In the genomic region with DNA sequence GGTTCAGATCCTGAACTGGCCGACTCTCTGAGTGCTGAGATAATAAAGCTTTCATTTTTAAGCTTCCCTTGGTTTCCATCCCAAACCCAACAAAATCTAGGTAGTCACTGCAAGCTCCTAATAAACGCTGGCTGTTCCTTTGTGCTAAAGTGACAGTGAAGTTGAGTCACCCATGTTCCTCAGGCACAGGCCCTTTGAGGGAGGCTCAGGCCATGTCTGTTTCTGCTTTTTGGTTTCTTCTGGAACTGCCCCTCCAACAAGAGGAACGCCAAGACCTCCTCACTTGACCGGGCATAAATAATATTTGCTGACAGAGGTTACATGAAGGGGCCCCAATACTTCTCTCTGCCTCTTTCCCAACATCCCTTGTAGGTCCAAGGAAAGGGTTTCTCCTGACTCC, we compare ENCODE assay signal across 16 mouse cellular contexts. TPM values are rescaled to one million over a fixed set of nuclear protein-coding genes. Genes with fewer than 3 reads are reported as not detected.
"Had no signal": no experiment of that assay in that cellular context is flagged by ENCODE, and none has a peak within 500 bp of the region (broad histone marks: within the 10 kb centered on the region; RNA-seq: fewer than 3 reads in every experiment).

No protein-coding gene starts in this region.

- H3K9ac ChIP-seq: kidney, embryonic 15.5 days; liver, embryonic 14.5 days; midbrain, embryonic 12.5 days; stomach, embryonic 15.5 days had no signal

- H3K4me2 ChIP-seq: kidney, embryonic 15.5 days; midbrain, embryonic 12.5 days; stomach, embryonic 15.5 days had no signal

- H3K9me3 ChIP-seq: kidney, embryonic 15.5 days; limb, embryonic 10.5 days; midbrain, embryonic 12.5 days; stomach, embryonic 15.5 days had no signal

- H3K27me3 ChIP-seq: kidney, embryonic 15.5 days; midbrain, embryonic 12.5 days; stomach, embryonic 15.5 days had no signal

- H3K4me1 ChIP-seq: limb, embryonic 10.5 days; midbrain, embryonic 12.5 days; stomach, embryonic 15.5 days had no signal

- H3K27ac ChIP-seq: kidney, embryonic 15.5 days; limb, embryonic 10.5 days; liver, embryonic 14.5 days; midbrain, embryonic 12.5 days; stomach, embryonic 15.5 days had no signal

- DNase-seq: kidney, adult 18-20 months; kidney, postnatal 14 days; lung, adult 2 months; lung, postnatal 36 days; right cerebral cortex, postnatal 25 days; thymus, postnatal 4 days had no signal

- H3K4me3 ChIP-seq: kidney, embryonic 15.5 days; limb, embryonic 10.5 days; midbrain, embryonic 12.5 days; stomach, embryonic 15.5 days had no signal

- ATAC-seq: lung, postnatal 0 days; midbrain, embryonic 16.5 days had no signal

RNA-seq across cellular contexts. Expression of gene Tgm1, which starts 22.0 kb away (rescaled TPM):
- total RNA-seq: megakaryocyte-erythroid progenitor cell, adult 5-6 weeks had no signal

RNA-seq across cellular contexts. Expression of gene Cideb, which starts 22.5 kb away (rescaled TPM):
- total RNA-seq: megakaryocyte-erythroid progenitor cell, adult 5-6 weeks had no signal
- polyA plus RNA-seq: midbrain, embryonic 12.5 days; neural tube, embryonic 14.5 days; thymus, postnatal 0 days had no signal
